Mouse (Mus musculus): ENCODE data around the gene Derl3. TPM values are rescaled to one million over a fixed set of nuclear protein-coding genes. Genes with fewer than 3 reads are reported as not detected.

Derl3 gene
- polyA plus RNA-seq, 1 experiment: 1.0 TPM

DNA sequence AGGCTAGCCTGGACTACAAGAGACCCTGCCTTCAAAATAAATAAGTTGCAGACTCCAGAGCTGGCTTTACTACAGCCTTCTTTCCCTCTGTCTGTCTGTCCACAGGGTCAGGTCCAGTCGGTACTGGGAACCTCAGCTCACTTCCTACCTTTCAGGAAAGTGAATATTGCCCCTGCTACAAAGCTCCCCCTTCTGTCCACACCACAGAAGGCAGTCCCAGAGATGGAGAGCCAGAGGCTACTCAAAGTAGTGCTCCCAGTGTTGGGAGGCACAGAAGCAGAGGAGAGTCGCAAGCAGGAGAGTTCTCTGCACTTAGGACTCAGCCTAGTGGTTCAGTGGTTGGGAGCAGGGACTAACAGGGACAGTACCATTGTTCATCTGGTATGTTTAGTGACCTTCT lies 31.1 kb downstream of the Derl3 start:
- Histone ChIP-seq H3K27ac (ENCODE audit: insufficient read depth, low read depth, low read length) (no peak overlapping the region), H3K4me1 (ENCODE audit: control insufficient read depth, insufficient read depth, low read length) (peaks cover 6% of the 10 kb centered on the region; the same call in 1 of the 2 replicates), H3K4me3 (ENCODE audit: insufficient read depth, low read length) (no peak overlapping the region)
- TF ChIP-seq CTCF (IDR thresholded peaks at IDR 0.05; ENCODE audit: low read depth, low read length): no peak; the same call in 1 of the 2 replicates
- TF ChIP-seq POLR2A (IDR thresholded peaks at IDR 0.05; ENCODE audit: borderline replicate concordance, low read depth, low read length): no peak

DNA sequence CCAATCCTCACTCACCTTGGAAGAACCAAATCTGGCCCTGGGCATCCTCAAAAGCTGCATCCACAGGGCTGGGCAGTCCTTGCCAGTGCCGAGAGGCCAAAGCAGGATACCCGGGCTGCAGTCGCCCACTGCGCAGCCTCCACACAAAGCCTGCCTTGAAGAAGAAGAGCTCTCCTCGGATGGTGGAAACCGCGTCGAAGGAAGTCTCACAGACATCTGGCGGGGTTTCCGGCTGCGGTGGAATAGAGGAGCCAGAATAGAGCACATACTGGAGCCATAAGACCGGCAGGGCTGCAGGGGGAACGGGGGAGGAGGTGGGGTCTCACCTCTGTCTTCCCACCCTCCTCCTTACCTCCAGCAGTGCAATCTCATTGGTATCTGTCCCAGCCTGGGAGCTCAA lies 33.2 kb downstream of the Derl3 start:
- Histone ChIP-seq H3K4me3 (ENCODE audit: insufficient read depth, low read length) (no peak overlapping the region), H3K4me1 (ENCODE audit: control insufficient read depth, insufficient read depth, low read length) (no peaks in the 10 kb centered on the region; the same call in 1 of the 2 replicates)
- TF ChIP-seq POLR2A (IDR thresholded peaks at IDR 0.05; ENCODE audit: borderline replicate concordance, low read depth, low read length) (no peak), CTCF (IDR thresholded peaks at IDR 0.05; ENCODE audit: low read depth, low read length) (no peak)

DNA sequence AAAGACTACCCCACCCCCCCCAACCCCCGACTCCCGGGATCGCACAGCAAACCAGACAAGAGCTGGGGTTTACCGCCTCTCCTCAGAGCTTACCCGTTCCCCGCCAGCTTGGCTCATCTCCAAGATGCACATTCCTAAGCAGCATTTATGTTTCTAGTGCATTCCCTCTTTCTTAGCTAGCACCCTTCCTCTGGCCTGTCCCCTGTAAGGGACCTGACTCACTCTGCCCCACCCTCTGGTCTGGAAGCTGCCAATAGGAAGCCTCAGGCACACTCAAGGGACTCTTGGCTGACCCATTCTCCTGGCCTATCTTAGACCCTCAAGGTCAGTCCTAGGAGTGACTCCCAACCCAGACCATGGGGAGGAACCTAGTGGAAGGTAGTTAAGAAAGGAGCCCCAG lies 37.1 kb downstream of the Derl3 start:
- TF ChIP-seq CTCF (IDR thresholded peaks at IDR 0.05; ENCODE audit: low read depth, low read length): no peak
- no peak for TF ChIP-seq POLR2A (IDR thresholded peaks at IDR 0.05; ENCODE audit: borderline replicate concordance, low read depth, low read length)
- H3K4me3 ChIP-seq (ENCODE audit: insufficient read depth, low read length): no peak overlapping the region

More for the DNA sequence above, 33.2 kb downstream of the Derl3 start:
- H3K27ac ChIP-seq (ENCODE audit: insufficient read depth, low read depth, low read length): no peak overlapping the region

DNA sequence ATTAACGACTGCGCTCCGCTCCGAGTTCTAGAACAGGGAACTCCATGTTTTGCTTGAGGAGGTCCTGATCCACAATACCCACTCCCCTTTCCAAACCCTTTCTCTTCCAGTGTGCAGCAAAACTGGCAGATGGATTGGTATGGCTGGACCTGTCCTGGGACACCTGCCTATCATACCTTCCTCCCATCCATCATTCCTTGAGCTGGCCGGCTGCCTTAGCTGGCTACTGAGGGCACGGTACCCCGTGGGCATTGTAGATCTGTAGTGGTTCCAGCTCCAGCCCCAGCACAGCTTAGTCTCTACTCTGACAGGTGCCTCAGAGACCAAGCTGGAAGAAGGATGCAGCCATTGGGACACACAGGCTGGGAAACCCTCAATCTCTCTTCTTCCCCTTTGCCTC lies 38.1 kb downstream of the Derl3 start:
- Histone ChIP-seq H3K4me1 (ENCODE audit: control insufficient read depth, insufficient read depth, low read length) (peaks cover 4% of the 10 kb centered on the region), H3K27ac (ENCODE audit: insufficient read depth, low read depth, low read length) (no peak overlapping the region), H3K4me3 (ENCODE audit: insufficient read depth, low read length) (no peak overlapping the region)
- TF ChIP-seq CTCF (IDR thresholded peaks at IDR 0.05; ENCODE audit: low read depth, low read length) (no peak), POLR2A (IDR thresholded peaks at IDR 0.05; ENCODE audit: borderline replicate concordance, low read depth, low read length) (no peak)

More for the DNA sequence above, 37.1 kb downstream of the Derl3 start:
- H3K27ac ChIP-seq (ENCODE audit: insufficient read depth, low read depth, low read length): no peak overlapping the region
- peaks cover 2% of the 10 kb centered on the region; the same call in 1 of the 2 replicates for H3K4me1 ChIP-seq (ENCODE audit: control insufficient read depth, insufficient read depth, low read length)

DNA sequence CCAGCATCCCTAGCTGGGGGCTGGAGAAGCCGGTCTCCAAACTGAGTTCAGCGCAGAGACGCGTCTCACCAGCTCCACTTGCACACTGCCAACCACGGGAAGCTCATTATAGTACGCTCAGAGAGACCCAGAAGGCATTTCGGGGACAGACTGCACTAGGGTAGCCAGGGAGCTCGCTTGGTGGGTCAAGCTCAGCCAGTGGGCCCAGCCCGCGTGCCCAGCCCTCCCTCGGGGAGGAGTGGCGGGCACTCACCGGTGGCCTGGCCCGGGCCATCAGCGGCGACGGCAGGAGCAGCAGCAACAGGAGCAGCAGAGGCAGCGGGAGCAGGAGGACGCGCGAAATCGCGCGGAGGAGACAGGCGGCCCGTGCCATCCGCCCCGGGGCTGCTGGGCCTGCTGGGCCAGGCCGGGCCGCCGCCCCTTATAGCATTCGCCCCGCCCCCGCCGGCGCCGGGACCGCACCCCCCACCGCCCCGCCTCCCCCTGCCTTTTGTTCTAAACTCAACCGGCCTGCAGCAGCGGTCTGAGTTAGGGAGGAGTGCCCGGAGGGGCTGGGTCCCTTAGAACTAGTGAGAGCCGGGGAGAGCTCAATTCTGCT lies 39.0 kb downstream of the Derl3 start:
- TF ChIP-seq POLR2A (IDR thresholded peaks at IDR 0.05; ENCODE audit: borderline replicate concordance, low read depth, low read length) (no peak), CTCF (IDR thresholded peaks at IDR 0.05; ENCODE audit: low read depth, low read length) (no peak)
- peak overlapping the region; percentile 57 for H3K4me3 ChIP-seq (ENCODE audit: insufficient read depth, low read length)
- H3K4me1 ChIP-seq (ENCODE audit: control insufficient read depth, insufficient read depth, low read length): peaks cover 4% of the 10 kb centered on the region
- H3K27ac ChIP-seq (ENCODE audit: insufficient read depth, low read depth, low read length): no peak overlapping the region

DNA sequence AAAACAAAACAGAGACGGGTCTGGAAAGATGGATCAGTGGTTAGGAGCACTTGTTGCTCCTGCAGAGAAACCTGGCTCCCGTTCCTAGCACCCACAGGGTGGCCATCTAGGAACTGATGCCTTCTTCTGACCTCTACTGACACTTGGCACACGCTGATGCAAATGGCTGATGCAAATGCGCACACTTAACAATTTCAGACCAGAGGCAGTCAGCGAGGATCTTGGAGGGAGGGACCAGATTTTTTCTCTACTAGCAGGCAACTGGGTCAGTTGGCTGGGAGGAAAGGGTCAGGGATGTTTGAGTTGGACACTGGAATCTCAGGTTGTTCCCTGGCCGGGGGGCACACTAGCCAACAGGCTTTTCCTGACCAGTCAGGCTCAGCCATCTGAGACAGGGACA lies 39.7 kb downstream of the Derl3 start, which contains the start of gene Chchd10:
Chchd10 (plus strand) TSS at position 240 of the 400 bp plus-strand sequence.
- TF ChIP-seq CTCF (IDR thresholded peaks at IDR 0.05; ENCODE audit: low read depth, low read length): no peak
- no peak for TF ChIP-seq POLR2A (IDR thresholded peaks at IDR 0.05; ENCODE audit: borderline replicate concordance, low read depth, low read length)
- peak within 1 kb of the TSS; percentile 57 for H3K4me3 ChIP-seq (ENCODE audit: insufficient read depth, low read length)
- no peak within 1 kb of the TSS for H3K27ac ChIP-seq (ENCODE audit: insufficient read depth, low read depth, low read length)
- H3K4me1 ChIP-seq (ENCODE audit: control insufficient read depth, insufficient read depth, low read length): peaks cover 4% of the 10 kb centered on the region

DNA sequence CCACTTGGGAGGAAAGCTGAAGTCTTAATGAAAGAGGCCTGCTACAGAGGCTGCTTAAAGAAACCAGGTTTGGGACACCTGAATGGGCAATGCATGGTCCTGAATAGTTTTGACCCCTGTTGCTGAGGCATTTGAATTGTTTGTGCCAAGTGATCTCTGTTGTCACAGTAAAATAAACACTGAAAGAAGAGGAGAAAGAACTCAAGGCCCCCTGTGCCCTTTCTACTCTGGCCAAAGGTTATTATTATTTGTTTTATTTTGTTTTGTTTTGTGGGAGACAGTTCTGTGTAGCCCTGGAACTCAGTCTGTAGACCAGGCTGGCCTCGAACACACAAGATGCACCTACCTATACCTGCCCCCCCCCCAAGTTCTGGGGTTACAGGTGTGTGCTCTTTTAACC lies 41.8 kb downstream of the Derl3 start:
- TF ChIP-seq POLR2A (IDR thresholded peaks at IDR 0.05; ENCODE audit: borderline replicate concordance, low read depth, low read length) (no peak), CTCF (IDR thresholded peaks at IDR 0.05; ENCODE audit: low read depth, low read length) (no peak)
- peaks cover 4% of the 10 kb centered on the region for H3K4me1 ChIP-seq (ENCODE audit: control insufficient read depth, insufficient read depth, low read length)
- H3K4me3 ChIP-seq (ENCODE audit: insufficient read depth, low read length): peak overlapping the region; percentile 82; the same call in 1 of the 2 replicates
- no peak overlapping the region for H3K27ac ChIP-seq (ENCODE audit: insufficient read depth, low read depth, low read length)

DNA sequence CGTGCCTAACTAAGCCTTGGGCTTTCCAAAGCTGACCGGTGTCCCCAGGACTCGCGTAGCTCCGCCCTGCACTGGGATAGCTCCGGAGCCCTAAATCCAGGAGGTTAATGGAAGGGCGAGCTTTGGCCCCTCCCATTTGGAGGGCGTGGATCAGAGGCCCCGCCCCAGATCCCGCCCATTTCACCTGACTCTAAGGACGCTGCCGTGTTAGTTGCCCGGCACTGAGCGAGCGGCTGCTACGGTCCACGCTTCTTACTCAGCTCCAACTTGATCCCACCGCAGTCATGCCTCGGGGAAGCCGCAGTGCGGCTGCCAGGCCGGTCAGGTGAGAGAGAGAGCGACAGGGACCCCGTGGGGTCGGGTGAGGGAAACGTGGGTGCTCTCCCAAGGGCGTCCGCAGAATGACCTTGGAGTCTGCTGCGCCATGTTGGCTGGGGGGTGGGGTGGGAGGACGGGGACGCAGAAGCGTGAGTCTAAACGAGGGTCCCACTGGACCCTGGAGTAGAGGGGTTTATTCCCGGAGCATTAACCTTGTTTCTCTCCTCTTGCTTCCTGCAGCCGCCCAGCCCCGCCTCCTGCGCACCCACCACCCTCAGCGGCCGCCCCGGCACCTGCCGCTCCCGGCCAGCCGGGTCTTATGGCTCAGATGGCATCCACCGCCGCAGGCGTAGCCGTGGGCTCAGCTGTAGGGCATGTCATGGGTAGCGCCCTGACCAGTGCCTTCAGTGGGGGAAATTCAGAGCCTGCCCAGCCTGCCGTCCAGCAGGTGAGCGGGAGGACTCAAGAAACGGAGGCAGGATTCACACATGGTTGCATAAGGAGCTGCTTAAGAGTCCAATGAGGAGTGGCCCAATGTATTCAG lies 42.7 kb downstream of the Derl3 start, which contains the start of gene Mmp11:
Mmp11 (minus strand) TSS at position 817 of the 862 bp plus-strand sequence.
- TF ChIP-seq POLR2A (IDR thresholded peaks at IDR 0.05; ENCODE audit: borderline replicate concordance, low read depth, low read length) (no peak), CTCF (IDR thresholded peaks at IDR 0.05; ENCODE audit: low read depth, low read length) (no peak)
- Histone ChIP-seq H3K27ac (ENCODE audit: insufficient read depth, low read depth, low read length) (no peak within 1 kb of the TSS), H3K4me1 (ENCODE audit: control insufficient read depth, insufficient read depth, low read length) (peaks cover 4% of the 10 kb centered on the region)

DNA sequence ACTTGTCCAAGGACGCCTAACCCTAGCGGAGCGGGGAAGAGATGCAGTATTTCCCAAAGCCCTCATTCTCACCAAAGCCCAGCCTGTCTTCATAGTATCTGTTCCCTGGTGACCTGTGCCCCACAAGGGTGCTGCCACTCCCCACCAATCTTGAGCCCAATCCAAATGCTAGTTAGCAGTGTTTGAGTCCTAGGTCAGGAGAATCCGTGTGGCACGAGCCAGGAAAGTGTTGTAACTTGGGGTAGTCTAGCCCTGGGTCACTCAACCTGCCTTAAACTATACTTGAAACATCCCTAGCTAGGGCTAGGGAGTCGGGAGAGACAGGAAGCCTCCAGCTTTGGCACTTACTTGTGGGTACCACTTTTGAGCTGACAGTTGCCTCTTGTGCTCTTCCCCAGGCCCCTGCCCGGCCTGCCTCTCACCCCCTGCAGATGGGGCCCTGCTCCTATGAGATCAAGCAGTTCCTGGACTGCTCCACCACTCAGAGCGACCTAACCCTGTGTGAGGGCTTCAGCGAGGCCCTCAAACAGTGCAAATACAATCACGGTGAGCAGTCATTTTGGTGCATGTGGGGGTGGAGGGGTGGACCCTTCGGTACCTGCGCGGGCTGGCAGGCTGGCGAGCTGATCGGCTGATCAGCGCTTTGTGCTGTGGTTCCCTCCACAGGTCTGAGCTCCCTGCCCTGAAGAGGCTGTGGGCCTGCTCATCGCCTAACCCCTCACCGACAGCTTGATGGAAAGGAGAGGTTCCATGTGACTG lies 43.9 kb downstream of the Derl3 start:
- H3K4me3 ChIP-seq (ENCODE audit: insufficient read depth, low read length): no peak overlapping the region
- H3K27ac ChIP-seq (ENCODE audit: insufficient read depth, low read depth, low read length): no peak overlapping the region
- TF ChIP-seq CTCF (IDR thresholded peaks at IDR 0.05; ENCODE audit: low read depth, low read length): no peak
- no peak for TF ChIP-seq POLR2A (IDR thresholded peaks at IDR 0.05; ENCODE audit: borderline replicate concordance, low read depth, low read length)
- peaks cover 4% of the 10 kb centered on the region for H3K4me1 ChIP-seq (ENCODE audit: control insufficient read depth, insufficient read depth, low read length)

More for the DNA sequence above, 42.7 kb downstream of the Derl3 start, which contains the start of gene Mmp11:
- peak within 1 kb of the TSS; percentile 82 for H3K4me3 ChIP-seq (ENCODE audit: insufficient read depth, low read length)
